Mouse (Mus musculus) hindbrain, embryonic 15.5 days (tissue): ENCODE results near the gene Gba2. TPM values are rescaled to one million over a fixed set of nuclear protein-coding genes. Genes with fewer than 3 reads are reported as not detected.

Experiments
- ATAC-seq: fragments of 200-750 bp; cut with Nextera tagmentation; 2 replicates; pipeline ENCODE4 v1.8.0; 2017; ENCODE audit warnings: low read depth, moderate number of reproducible peaks, moderate TSS enrichment; ENCODE audit not compliant: low FRiP score
- H3K27ac ChIP-seq: fragments of 300-500 bp; sonication (generic); replicated peaks from 2 replicates; pipeline ENCODE4 v1.5.1; 2015; ENCODE audit warnings: mild to moderate bottlenecking, inconsistent platforms
- H3K27me3 ChIP-seq: fragments of 300-500 bp; sonication (generic); 2 replicates; pipeline ENCODE4 v1.6.1; 2015; ENCODE audit warnings: control low read depth, inconsistent platforms
- H3K36me3 ChIP-seq: fragments of 300-500 bp; sonication (generic); 2 replicates; pipeline ENCODE4 v1.6.1; 2015; ENCODE audit warnings: control low read depth, inconsistent platforms
- H3K4me1 ChIP-seq: fragments of 300-500 bp; sonication (generic); replicated peaks from 2 replicates; pipeline ENCODE4 v1.6.1; 2015; ENCODE audit warnings: control low read depth, inconsistent platforms
- H3K4me2 ChIP-seq: fragments of 300-500 bp; sonication (generic); 2 replicates; pipeline ENCODE4 v1.6.1; 2015; ENCODE audit warnings: moderate library complexity, mild to moderate bottlenecking, inconsistent platforms
- H3K4me3 ChIP-seq: fragments of 300-500 bp; sonication (generic); 2 replicates; pipeline ENCODE4 v1.5.1; 2015; ENCODE audit warnings: mild to moderate bottlenecking, inconsistent platforms
- H3K9ac ChIP-seq: fragments of 300-500 bp; sonication (generic); 2 replicates; pipeline ENCODE4 v1.6.1; 2015; ENCODE audit warnings: inconsistent platforms
- H3K9me3 ChIP-seq: fragments of 300-500 bp; sonication (generic); 2 replicates; pipeline ENCODE4 v1.6.1; 2016; ENCODE audit warnings: control low read depth, inconsistent platforms
- WGBS: fragments of 180-500 bp; shearing (Covaris S2); methylation state at CpG from one replicate; pipeline ENCODE4 v1.1.7; 2015; 5-methylcytosine and 5-hydroxymethylcytosine counted together
- polyA plus RNA-seq: library from polyadenylated mRNA; unstranded; fragments of >200 nt; fragmentation: Nextera tagmentation; extraction: Ambion mirVana; gene quantifications from 2 replicates; pipeline ENCODE4 v1.2.1, GENCODE M21; 2015

The Gba2 gene
- polyA plus RNA-seq, 1 experiment from 2014 or later = 63.4 TPM

DNA sequence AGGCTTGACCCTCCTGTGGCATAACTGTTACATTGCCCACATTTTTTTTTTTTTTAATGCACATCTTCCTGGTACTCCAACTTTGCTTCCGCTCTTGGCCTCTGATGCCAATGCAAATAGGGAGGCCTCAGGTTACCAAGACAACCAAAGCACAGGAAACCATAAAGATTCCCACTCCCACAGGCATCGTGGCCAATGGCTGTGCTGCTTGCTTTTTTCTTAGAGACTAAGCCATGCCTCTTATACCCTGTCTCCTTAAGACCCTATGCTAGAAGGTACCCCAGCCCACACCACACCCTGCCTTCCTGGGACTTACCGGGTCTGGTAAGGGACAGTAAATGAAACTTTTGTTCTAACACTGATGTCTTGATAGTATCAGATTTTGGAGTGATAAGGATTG lies 14.8 kb upstream of the Gba2 start:
- H3K4me2 ChIP-seq = no peak overlapping the region
- no peak overlapping the region for H3K4me3 ChIP-seq
- H3K36me3 ChIP-seq = no peaks in the 10 kb centered on the region
- H3K4me1 ChIP-seq = no peaks in the 10 kb centered on the region
- ATAC-seq = no peak
- WGBS = 71% methylated on average over 3 of the region's 3 CpGs
- H3K9ac ChIP-seq = no peak overlapping the region
- no peaks in the 10 kb centered on the region for H3K9me3 ChIP-seq
- H3K27me3 ChIP-seq = no peaks in the 10 kb centered on the region
- no peak overlapping the region for H3K27ac ChIP-seq

DNA sequence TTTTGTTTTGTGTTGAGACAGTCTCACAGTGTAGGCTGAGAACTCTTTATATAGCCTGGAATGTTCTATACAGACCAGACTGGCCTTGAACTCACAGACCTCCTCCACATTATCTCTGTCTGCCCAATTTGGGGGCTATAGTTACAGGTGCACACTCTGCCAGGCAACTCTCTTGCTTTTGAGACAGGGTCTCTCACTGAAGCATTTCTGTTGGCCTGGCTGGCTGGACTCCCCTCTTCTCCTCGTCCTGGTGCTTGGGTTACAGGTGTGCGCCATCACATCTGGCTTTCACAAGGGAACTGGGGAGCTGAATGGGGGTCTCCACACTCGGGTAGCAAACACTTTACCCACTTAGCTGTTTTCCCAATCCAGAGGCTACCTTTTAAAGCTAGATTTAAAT lies 13.3 kb upstream of the Gba2 start:
- Histone ChIP-seq H3K9ac (no peak overlapping the region), H3K4me1 (no peaks in the 10 kb centered on the region), H3K4me2 (no peak overlapping the region), H3K27ac (no peak overlapping the region), H3K9me3 (no peaks in the 10 kb centered on the region), H3K27me3 (no peaks in the 10 kb centered on the region), H3K4me3 (no peak overlapping the region), H3K36me3 (no peaks in the 10 kb centered on the region)
- ATAC-seq = no peak
- WGBS = 74% methylated on average over 3 of the region's 3 CpGs

DNA sequence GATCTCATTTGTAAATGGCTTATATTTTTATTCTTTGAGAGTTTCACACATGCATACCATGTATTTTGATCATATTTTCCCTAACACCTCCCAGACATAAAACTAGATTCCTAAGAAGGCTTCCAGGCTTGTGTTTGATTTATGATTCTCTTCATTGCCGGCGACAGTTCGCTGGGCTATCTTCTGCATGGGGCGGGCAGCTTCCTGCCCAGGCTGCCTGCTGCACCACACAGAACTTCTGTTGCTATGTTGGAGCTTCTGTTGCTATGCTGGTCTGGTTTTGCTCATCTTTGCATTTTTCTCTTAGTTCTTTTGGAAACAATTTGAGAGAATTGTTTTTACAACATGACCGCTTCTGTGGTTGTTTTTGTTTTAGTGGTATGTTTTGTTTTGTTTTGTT lies 12.9 kb upstream of the Gba2 start:
- no peaks in the 10 kb centered on the region for H3K4me1 ChIP-seq
- no peak overlapping the region for H3K4me3 ChIP-seq
- no peak overlapping the region for H3K9ac ChIP-seq
- H3K4me2 ChIP-seq = no peak overlapping the region
- no peaks in the 10 kb centered on the region for H3K36me3 ChIP-seq
- WGBS = 90% methylated on average over 5 of the region's 5 CpGs
- no peaks in the 10 kb centered on the region for H3K27me3 ChIP-seq
- H3K27ac ChIP-seq = no peak overlapping the region
- H3K9me3 ChIP-seq = no peaks in the 10 kb centered on the region
- ATAC-seq = no peak

DNA sequence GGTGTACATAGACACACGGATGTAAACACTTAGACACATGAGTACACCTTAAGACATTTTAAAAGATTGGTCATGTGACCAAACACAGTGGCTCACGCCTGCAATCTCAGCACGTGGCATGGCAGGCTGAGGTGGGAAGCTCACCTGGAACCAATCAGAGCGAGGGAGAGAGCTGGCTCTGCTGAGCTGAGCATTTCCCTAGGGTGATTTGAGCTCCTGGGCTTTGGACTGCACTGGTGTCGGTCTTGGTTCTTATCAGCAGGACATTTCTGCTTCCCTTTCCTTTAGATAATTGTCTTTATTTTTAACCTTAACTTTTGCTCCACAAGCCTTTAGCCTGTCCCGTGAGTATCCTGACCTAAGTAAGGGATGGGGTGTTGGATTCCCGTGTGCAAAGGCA lies 9.0 kb upstream of the Gba2 start:
- H3K9ac ChIP-seq = no peak overlapping the region
- WGBS = 62% methylated on average over 7 of the region's 7 CpGs
- H3K27ac ChIP-seq = no peak overlapping the region
- ATAC-seq = no peak
- H3K36me3 ChIP-seq = peaks cover 19% of the 10 kb centered on the region
- H3K4me1 ChIP-seq = no peaks in the 10 kb centered on the region
- no peaks in the 10 kb centered on the region for H3K9me3 ChIP-seq
- no peaks in the 10 kb centered on the region for H3K27me3 ChIP-seq
- no peak overlapping the region for H3K4me3 ChIP-seq
- H3K4me2 ChIP-seq = no peak overlapping the region

DNA sequence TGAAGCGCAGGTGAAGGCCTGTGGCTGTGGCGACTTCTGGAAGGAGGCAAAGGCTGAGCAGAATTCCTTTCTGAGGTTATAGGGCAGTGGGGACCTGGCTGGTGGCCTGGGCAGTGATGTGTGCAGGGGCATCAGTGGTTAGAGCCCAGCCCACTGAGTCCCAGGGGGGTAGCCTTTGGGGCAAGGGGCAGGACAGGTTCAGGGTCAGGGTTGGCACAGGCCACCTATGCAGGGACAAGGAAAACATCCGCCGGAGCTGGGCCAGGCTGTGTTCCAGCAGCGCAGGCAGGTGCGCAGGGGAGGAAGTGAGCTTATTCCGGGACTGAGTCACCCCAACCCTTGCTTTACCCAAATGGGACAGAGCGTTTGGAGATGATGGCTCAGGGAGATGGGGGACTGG lies 7.7 kb upstream of the Gba2 start:
- ATAC-seq = no peak; the same call in 1 of the 2 replicates
- H3K9ac ChIP-seq = no peak overlapping the region

DNA sequence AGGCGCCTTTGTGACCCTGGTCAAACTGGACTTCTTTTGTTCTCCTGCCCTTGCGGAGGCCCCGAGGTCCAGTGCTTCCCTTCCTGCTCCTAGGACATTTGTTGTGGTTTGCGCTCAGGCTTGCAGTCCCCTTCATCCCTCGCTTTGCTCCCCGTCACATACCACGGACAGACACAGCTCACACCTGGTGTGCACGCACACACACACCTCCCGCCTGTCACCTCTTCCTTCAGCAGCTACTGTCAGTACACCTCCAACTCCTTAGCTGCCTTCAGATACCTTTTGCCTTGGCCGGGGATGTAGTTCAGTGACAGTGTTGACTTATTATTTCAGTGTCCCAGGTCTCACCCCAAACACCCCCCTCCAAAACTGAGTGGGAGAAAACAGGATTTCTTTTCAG lies 7.0 kb upstream of the Gba2 start:
- Histone ChIP-seq H3K9ac (no peak overlapping the region), H3K27me3 (no peaks in the 10 kb centered on the region), H3K4me1 (no peaks in the 10 kb centered on the region), H3K36me3 (peaks cover 38% of the 10 kb centered on the region), H3K27ac (no peak overlapping the region), H3K9me3 (no peaks in the 10 kb centered on the region), H3K4me3 (no peak overlapping the region), H3K4me2 (no peak overlapping the region)
- 58% methylated on average over 10 of the region's 10 CpGs for WGBS
- ATAC-seq = no peak

More for the DNA sequence above, 7.7 kb upstream of the Gba2 start:
- Histone ChIP-seq H3K4me3 (no peak overlapping the region), H3K9me3 (no peaks in the 10 kb centered on the region), H3K27me3 (no peaks in the 10 kb centered on the region), H3K4me1 (no peaks in the 10 kb centered on the region), H3K27ac (no peak overlapping the region), H3K4me2 (no peak overlapping the region), H3K36me3 (peaks cover 30% of the 10 kb centered on the region)
- whole genome bisulfite sequencing = 78% methylated on average over 8 of the region's 8 CpGs

DNA sequence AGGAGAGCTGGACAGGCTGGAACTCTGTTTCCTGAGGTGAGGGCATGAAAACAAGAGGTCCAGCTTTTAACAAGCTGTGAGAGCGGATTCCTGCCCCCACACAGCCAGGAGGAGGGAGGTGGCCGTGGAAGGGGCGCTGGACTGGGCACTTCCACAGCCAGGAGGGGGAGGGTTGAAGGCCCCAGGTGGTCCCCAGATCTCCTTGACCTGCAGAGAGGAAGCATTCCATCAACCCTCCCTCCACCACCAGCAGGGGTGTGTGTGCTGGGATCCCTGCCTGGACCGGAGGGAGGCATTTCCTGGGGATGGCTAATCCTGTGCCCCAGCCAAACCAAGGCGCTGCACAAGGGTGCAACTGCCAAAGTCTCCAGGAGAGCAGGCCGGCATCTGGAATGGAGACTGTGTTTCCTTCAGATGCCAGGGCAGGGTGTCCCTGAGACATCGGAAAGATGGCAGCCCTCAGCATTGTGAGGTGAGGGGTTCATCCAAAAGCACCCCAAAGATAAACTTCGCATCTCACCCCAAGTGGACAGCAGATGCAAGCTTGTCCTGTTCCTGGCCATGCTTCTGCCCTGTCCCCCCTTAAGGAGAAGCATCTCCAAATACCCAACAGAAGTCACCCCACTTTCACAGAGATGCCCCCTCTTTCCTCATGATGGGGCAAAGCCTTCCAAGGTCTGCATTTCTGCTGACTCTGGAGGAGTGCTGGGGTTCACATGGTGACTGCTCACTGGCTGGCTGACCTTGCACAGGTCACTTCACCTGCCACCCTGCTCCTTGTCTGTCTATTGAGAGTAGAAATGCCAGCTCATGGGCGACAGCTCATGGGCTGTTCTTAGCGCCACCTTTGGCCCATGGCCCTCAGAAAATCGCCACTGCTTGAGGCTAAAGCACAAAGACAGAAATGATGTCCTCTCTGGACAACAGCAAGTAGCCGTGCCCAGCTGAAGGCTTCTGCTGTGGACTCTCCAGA lies 6.1 kb upstream of the Gba2 start, which contains the start of gene Msmp:
Gene Msmp (minus strand): TSS at position 51 of the 973 bp plus-strand sequence.
- Histone ChIP-seq H3K27me3 (no peaks in the 10 kb centered on the region), H3K4me1 (peaks cover 7% of the 10 kb centered on the region), H3K9ac (no peak within 1 kb of the TSS), H3K27ac (no peak within 1 kb of the TSS), H3K4me3 (no peak within 1 kb of the TSS), H3K9me3 (no peaks in the 10 kb centered on the region), H3K4me2 (no peak within 1 kb of the TSS), H3K36me3 (peaks cover 39% of the 10 kb centered on the region)
- ATAC-seq = no peak
- 68% methylated on average over 12 of the region's 12 CpGs for WGBS

DNA sequence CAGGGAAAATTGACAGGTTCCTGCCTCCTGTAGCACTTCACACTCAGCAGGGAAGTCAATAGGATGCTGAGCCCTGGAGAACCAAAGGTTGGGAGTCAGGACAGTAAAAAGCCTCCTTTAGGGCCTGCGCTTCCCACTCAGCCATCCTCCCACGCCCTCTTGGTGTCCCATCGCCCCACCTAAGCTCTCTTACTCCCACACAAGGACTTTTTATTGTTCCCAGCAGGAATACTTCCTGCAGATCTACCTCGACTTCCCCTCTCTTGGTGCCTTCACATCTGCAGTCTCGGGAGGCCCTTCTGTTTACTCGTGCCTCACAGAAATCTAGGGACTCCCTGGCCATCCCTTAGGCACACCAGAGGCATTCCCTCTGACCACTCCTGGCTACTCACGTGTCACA lies 4.7 kb upstream of the Gba2 start:
- 73% methylated on average over 7 of the region's 7 CpGs for WGBS
- Histone ChIP-seq H3K27ac (no peak overlapping the region), H3K27me3 (no peaks in the 10 kb centered on the region), H3K4me3 (no peak overlapping the region), H3K9ac (no peak overlapping the region), H3K9me3 (no peaks in the 10 kb centered on the region), H3K36me3 (peaks cover 39% of the 10 kb centered on the region), H3K4me2 (no peak overlapping the region), H3K4me1 (peaks cover 13% of the 10 kb centered on the region)
- ATAC-seq = no peak

DNA sequence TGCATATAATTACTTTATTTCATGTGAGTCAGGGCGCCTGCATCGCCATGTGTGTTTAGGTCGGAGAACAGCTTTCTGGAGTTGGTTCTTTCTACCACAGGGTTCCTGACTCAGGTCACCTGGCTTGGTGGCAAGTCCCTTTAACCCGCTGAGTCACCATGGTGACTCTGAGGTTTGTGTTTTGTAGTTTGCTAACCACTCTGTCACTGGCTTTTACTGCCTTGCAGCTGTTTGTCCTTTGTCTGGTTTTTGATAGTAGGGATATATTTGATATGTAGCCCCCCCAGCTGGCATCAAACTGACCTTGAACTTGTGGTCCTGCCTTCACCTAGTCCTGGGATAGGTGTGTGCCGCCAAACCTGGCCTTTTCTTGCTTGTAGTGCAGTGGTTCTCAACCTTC lies 3.6 kb upstream of the Gba2 start:
- H3K4me1 ChIP-seq = peaks cover 22% of the 10 kb centered on the region
- H3K9ac ChIP-seq = no peak overlapping the region
- no peaks in the 10 kb centered on the region for H3K9me3 ChIP-seq
- no peak overlapping the region for H3K4me2 ChIP-seq
- peaks cover 39% of the 10 kb centered on the region for H3K36me3 ChIP-seq
- H3K4me3 ChIP-seq = no peak overlapping the region
- no peak for ATAC-seq
- 91% methylated on average over 5 of the region's 5 CpGs for WGBS
- no peaks in the 10 kb centered on the region for H3K27me3 ChIP-seq
- H3K27ac ChIP-seq = no peak overlapping the region

DNA sequence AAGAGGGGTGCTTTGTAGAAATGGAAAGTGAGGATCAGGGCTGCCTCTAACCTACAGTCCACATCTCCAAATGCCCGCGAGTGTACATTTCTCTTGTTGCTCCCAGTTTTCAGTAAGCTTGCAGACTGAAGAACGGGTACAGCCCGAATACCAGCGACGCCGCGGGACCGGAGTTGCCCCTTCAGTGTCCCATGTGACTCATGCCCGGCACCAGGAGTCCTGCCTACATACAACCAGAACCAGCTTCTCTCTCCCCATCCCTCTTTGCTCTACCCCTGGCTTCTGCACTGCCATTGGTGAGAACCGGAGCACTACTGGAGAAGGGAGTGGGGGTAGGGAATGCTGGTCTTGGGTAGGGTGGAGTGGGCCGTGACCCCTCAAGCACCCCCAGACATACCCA lies 2.7 kb upstream of the Gba2 start:
- Histone ChIP-seq H3K27ac (no peak overlapping the region), H3K4me3 (no peak overlapping the region), H3K36me3 (peaks cover 39% of the 10 kb centered on the region), H3K9me3 (no peaks in the 10 kb centered on the region), H3K9ac (no peak overlapping the region), H3K27me3 (no peaks in the 10 kb centered on the region), H3K4me1 (peaks cover 31% of the 10 kb centered on the region), H3K4me2 (no peak overlapping the region)
- no peak for ATAC-seq
- 97% methylated on average over 12 of the region's 12 CpGs for WGBS

DNA sequence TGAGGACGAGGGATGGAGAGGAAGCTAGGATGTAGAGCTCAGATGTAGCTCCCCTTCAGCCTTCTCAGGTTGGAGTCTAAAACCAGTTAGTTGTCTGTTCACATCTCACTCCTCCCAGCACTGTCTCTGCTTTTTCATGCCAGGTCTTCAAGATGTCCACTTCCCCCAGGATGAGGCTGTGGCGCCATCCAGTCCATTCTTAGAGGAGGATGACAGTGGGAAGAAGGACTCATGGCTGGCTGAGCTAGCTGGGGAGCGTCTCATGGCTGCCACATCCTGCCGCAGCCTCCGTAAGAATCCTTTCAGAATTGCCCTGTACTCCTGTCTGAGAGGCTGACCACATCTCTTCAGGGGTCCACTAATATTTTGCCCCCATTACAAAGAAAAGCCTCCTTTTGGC lies 2.0 kb upstream of the Gba2 start:
- no peak for ATAC-seq
- no peaks in the 10 kb centered on the region for H3K27me3 ChIP-seq
- no peak overlapping the region for H3K27ac ChIP-seq
- no peak overlapping the region for H3K4me2 ChIP-seq
- H3K9me3 ChIP-seq = no peaks in the 10 kb centered on the region
- no peak overlapping the region for H3K9ac ChIP-seq
- H3K4me3 ChIP-seq = no peak overlapping the region
- peaks cover 38% of the 10 kb centered on the region for H3K4me1 ChIP-seq
- peaks cover 39% of the 10 kb centered on the region for H3K36me3 ChIP-seq
- 91% methylated on average over 5 of the region's 5 CpGs for WGBS

DNA sequence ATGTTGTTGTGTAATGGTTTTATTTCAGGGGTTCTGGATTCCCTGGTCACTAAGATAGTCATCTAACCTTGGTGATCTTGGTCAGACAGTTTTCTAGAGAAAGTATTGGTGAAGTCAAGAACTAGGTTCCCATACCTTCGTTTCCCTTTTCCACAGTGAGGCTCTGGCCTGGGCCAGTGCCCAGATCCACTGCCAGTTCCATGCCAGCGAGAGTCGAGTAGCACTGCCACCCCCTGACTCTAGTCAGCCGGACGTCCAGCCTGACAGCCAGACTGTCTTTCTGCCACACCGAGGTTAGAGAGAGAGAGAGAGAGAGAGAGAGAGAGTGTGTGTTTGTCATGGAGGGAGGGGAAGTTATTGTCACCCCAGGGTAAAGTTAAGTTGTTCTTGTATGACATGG lies 1.1 kb upstream of the Gba2 start:
- WGBS = 77% methylated on average over 6 of the region's 6 CpGs
- Histone ChIP-seq H3K27ac (no peak overlapping the region), H3K27me3 (no peaks in the 10 kb centered on the region), H3K36me3 (peaks cover 39% of the 10 kb centered on the region), H3K9ac (peak overlapping the region; percentile 90), H3K9me3 (no peaks in the 10 kb centered on the region), H3K4me1 (peaks cover 47% of the 10 kb centered on the region), H3K4me2 (peak overlapping the region; percentile 96), H3K4me3 (peak overlapping the region; percentile 88)
- ATAC-seq = no peak
